Mouse (Mus musculus) left cerebral cortex, postnatal 4 days (tissue): ENCODE data around the gene Erbin. TPM values are rescaled to one million over a fixed set of nuclear protein-coding genes. Genes with fewer than 3 reads are reported as not detected.

Source experiments
- DNase-seq: peaks from one replicate; pipeline ENCODE4 v3.0.0-alpha.2; 2022
- intact Hi-C: fragments of 180-260 bp; cut with DNase I; formaldehyde crosslinking; loops from one replicate; pipeline ENCODE4 v1.15.1; 2025
- total RNA-seq, 2 experiments: library from RNA; stranded (reverse); gene quantifications; 2 replicates each; pipeline ENCODE4 v1.2.3; 2021

The Erbin gene
- total RNA-seq, 2 experiments from 2014 or later, result 33.1 to 35.3 TPM

DNA sequence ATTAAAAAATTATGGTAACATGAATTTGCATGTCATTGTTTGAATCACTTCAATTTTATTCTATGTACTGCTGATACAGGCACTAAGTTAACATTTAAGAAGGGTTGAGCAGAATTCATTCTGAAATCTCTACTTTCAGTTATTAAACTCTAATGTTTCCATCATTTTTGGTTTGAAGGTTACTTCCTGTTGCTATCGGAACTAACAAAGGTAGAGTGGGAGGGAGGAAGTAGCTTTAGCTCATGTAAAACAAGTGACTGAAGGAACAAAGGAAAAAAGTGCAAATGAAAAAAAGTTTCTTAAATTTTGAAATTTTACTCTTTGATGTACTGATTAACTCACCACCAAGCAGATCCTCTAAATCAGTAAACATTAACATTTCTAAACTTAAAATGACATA is 98.0 kb downstream of the Erbin start:
- DNase-seq, result no peak
- intact Hi-C loops, result no loop called here

DNA sequence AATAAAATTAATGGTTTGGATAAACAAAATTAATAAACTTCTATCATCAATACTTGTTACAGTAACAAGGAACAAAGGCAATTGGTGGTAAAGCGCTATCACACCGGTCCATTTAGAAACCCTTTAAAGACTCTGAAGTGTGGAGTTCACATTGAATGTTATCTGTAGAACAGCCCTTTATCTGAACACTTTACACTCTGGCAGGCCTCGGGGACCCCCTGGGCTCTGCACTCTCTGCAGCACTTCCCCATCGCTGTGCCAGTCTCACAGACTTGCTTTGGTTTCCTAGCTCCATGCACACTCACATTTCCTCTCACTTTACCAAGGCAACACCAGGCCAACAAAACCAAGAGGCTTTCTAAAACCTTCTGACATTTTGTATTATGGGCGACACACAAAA is 100.9 kb downstream of the Erbin start:
- DNase-seq, result no peak
- intact Hi-C loops, result no loop called here

DNA sequence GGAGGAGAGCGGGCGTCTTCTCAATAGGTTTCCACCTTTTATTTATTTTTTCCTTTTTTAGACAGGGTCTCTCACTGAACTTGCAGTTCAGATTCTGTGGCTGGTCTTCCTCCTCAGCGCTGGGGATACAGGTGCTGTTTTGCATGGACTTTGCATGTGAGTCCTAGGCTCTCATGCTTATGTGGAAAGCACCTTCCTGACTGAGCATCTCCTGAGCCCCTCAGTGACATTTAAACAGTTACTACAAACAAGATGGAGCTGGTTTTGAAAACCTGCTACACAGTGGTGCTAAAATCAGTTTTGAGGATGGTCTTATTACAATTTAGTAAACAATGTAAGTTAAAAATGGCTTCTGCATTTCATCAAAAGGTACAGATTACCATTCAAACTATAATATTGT is 102.4 kb downstream of the Erbin start:
- intact Hi-C loops, result no loop called here
- DNase-seq, result no peak

DNA sequence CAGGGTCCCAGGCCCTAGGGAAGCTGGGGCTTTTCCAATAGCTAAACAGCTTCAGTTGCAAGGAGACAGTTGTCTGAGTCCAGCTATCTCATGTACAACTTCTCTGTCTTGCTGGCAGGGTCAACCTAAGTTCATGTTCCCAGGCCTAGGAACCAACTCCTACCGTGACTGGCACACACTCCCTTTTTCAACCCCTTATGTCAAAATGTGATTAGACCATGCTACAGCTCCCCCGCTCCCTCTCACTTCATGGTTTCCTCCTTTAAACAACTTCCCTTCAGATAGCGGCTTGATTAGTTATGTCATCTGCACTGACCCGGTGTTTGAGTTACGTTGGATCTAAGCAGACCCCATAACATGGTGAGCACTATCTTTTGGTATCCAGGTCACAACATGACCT is 112.8 kb downstream of the Erbin start:
- intact Hi-C loops, result no loop called here
- DNase-seq, result no peak

DNA sequence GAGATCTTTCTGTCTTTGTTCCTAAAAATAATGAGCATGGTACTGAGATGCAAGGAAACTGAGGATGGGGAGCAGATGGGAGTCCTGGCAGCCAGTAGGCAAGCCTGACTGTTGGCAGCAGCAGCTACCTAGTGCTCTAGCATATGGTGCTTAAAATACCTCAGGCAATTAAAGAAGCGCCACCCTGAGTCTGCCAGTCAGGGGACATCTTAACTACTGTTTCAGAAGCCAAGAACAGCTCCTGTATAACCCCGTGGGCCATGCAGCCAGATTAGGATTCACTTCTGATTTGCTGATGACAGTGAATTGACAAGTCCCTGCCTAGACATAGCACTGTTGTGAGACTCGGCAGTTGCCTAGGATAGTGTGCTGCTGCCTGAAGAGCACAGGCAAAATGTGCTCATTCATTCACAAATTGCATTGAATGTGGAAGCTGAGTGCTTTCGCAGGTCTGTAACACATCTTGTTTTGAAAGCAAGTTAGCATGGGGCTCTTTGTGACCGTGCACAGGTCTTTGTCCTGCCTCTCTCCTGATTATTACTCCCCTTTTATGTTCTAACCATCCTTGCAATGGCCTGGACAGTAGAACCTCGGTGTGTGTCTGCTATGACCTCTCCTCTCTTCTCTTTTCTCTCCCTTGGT is 114.0 kb downstream of the Erbin start:
- intact Hi-C loops, result no loop called here
- DNase-seq, result peak; percentile 61

DNA sequence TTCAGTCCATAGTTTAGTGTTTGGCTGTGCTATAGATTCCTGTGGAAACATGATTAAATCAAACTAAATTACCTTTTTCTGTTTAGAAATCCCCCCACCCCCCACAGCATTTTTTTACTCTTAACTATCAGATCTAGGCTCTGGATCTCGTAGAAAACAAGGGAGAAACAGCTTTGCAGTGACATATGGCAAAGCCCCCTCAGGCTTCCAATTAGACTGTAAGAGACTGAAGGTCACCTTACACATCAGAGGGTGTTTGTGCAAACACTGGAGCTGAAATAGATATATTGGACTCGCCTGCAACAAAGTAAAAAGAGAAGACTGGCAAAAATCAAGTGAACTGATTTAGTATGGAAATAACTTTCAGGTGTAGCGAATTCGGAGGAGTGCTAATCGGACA is 116.6 kb downstream of the Erbin start:
- no peak for DNase-seq
- intact Hi-C loops, result no loop called here

DNA sequence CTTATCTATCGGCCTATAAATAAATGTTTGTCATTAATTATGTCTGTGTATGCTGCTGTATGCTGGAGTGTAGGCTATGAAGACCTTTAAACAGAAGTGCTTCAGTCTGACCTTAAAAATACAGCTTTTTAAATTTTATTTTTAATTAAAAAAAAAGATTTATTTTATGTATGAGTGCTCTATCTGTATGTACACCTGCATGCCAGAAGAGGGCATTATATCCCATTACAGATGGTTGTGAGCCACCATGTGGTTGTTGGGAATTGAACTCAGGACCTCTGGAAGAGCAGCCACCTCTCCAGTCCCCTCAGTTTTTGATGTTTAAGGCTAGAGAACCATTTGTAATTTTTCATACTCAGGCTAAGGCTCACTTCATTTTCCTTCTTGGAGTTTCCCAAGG is 119.3 kb downstream of the Erbin start:
- DNase-seq, result no peak
- intact Hi-C loops, result no loop called here

DNA sequence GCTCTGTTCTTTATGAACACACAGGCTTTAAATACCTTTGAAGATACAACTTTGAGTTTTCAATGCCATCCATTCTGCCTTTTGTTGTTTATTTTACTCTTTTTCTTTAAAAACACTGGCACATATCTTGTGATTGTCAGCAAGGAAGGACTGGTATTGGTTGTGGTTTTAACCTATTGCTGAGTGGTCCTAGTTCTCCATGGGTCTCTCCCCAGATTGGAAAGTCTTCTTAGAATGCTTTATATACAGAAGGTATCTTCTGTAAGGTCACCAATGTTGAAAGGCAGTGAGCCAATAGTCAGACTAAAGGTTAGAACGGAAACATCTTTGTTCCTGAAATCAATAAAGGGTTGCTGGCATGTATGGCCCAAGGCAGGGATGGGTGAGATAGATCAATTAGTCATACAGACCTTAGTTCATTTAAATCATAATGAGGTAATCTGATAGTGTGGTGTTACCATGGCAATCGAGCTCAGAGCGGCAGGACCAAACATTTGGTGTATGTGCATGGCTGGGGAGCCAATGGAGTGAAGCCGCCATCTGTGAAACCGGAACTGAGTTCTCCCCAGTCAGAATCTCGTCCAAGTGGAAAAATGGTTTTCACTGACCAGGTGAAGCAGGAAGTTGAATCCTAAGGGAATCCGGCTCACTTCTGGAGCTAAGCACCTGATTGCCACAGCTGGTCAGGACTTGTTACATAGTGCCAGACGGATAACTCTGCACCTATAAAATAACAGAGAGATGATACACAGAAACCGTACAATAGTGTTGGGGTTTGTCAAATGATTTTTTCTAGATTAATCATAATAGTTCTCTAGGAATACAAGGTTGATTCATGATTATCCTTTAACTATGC is 125.4 kb downstream of the Erbin start:
- DNase-seq, result peak; percentile 27
- intact Hi-C loops, result no loop called here

DNA sequence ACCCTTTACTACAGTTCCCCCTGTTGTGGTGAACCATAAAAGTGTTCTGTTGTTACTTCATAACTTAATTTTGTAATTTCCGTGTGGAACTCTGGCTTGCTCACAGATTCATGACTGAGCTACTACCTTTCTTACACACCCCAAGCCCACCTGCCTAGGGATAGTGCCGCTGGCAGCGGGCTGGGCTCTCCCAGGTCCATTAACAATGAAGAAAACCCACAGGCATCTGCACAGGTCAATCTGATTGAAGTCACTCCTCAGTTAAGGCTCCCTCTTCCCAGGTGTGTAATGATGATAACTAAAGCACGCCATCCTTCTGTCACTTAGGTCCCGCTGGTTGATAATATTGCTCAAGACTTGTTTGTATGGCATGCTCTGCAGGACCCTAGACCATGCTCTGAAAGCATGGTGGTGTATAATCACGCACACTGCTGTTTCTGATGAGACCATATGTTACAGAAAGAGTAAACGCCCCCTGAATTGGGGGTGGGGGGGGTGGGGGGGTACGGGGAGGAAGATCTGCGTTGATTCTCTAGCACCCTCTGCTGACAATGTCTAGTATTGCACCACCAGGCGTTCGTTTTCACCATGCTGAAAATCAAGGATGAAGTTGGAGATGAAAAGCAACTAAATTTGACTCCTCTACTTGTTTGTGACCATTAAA is 140.3 kb downstream of the Erbin start:
- intact Hi-C loops, result loop anchor here (10.0 kb wide), 1 partner anchor 265 kb away; no protein-coding TSS in a partner anchor
- DNase-seq, result peak; percentile 41

DNA sequence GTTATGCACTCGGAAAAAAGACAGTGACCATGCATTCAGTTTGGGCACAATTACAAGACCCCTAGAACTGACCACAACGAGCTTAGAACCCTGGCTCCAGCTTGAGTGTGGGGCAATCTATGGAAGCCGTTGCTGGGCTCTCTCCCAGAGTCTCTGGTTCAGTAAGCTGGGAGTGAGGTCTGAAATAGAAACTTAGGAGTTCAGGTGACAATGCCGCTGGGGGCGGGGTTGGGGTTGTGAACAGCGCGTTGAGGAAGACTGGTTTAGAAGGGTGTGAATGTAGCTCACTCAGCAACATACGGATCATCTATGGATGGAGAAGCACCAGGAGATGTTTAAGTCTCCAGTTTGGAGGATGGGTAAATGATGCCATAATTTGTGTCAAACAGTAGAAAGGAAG is 143.2 kb downstream of the Erbin start:
- intact Hi-C loops, result loop anchor here (10.0 kb wide), 1 partner anchor 268 kb away; no protein-coding TSS in a partner anchor

DNA sequence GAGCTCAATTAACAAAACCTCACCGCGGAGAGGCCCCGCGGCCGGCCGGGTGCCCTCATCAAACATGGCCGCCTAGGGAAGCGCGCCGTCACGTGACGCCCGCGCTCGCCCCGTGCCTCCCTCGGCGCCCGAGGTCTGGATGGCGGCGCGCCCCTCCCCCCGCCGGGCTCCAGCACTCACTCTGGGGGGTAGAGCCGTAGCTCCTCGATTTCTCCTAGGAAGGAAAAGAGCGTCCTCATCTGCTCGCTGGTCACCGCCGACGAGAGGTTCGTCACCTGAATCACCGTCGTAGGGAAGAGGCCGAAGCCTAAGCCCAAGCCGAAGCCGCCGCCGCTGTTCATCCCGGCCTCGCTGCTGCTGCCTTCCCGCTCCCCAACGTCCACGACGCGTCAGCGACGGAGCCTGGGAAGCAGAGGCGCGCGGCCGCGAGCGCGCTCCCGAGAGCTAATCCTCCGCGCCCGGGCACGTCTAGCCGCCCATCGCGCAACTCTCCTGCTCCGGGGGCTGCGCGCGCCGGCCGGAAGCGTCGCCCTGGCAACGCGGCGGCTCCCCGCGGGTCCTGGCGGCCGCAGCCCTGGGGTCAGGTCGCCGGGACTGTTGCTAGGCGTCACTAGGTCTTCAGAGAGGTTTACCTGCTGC is 146.1 kb downstream of the Erbin start, which contains the start of gene Srek1:
Srek1 (minus strand) TSS at position 490 of the 639 bp plus-strand sequence.
- DNase-seq, result peak; percentile 97
- intact Hi-C loops, result loop anchor here (10.0 kb wide), 1 partner anchor 271 kb away; no protein-coding TSS in a partner anchor

More for the DNA sequence above, 143.2 kb downstream of the Erbin start:
- no peak for DNase-seq

DNA sequence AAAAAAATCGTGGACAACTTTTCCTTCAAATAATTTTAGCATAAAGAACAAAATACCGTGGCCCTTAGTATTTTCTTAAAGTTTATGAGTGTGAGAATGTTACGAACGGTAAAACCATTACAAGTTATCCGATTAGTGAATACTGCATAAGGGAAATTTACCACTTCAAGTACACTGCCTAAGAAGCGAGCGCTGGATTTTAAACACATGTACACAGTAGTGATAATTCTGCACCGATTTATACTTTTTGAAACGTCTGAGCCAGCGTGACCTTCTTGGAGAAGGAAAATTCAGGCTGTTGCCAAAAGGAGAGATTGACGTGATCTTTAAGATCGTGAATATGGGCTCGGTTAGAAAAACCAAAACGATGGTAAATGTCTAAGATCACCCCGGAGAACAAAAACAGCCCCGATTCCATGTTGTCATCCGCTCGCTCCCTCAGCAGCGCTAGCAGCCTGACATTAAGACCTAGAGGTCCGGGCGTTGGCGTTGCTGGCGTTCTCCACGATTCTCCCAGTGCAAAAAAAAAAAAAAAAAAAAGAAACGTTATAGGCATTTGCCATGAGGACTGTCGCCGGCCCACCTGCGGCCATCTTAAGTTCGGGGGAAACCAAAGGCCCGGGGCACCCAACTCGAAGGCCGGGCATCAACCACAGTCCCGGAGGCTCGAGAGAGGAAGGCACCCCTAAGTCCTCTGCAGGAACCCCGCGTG is 146.8 kb downstream of the Erbin start:
- DNase-seq, result no peak
- intact Hi-C loops, result loop anchor here (10.0 kb wide), 1 partner anchor 271 kb away; no protein-coding TSS in a partner anchor

DNA sequence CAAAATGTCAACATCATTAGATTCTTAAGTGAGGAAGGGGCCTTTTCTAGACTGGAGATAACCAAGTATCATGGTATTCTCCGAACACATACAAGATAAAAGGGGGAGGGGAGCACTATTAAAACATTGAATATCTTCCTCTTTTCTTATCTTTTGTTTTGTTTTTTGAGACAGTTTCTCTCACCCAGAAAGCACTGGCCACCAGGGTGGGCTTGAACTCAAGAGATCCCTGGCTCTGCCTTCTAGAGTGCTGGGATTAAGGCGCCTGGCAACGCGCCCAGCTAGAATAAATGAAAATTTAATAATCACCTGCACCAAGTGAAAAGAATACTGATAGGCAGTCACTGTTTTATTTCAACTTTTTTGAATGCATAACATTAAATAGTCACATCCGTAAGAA is 147.4 kb downstream of the Erbin start:
- intact Hi-C loops, result loop anchor here (10.0 kb wide), 1 partner anchor 272 kb away; no protein-coding TSS in a partner anchor
- DNase-seq, result peak; percentile 30

DNA sequence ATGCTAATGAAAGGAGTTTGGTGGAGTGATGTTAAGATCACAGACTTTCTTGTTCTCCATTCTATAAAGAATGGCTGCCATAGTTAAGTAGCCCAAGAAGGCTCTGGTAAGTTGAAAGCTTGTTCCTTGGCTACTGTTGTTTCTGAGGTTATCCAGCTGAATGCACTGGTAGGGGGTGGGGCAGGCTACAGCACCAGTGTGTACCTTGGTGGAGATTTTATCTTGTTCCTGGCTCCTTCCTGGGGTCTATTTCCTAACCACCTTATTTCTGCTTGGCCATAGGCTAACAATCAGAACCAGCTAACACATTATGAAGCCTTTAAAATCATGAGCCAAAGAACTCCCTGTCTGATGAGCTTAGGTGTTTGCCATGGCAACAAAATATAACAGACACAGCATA is 149.5 kb downstream of the Erbin start:
- DNase-seq, result no peak
- intact Hi-C loops, result loop anchor here (10.0 kb wide), 1 partner anchor 274 kb away; no protein-coding TSS in a partner anchor

Other genes starting within 250 kb of the Erbin start
- gene Srek1, start 145.9 kb downstream of the Erbin start, total RNA-seq, result 10 to 100 TPM; 89.1 to 93.2 TPM
- gene Nln, start 189.1 kb upstream of the Erbin start, total RNA-seq, result 10 to 100 TPM; 77.8 to 81.4 TPM
- 10 to 100 TPM; 35.2 to 38.1 TPM for gene Sgtb, start 189.2 kb upstream of the Erbin start, total RNA-seq